Comparison of ENCODE assay signal across 11 mouse cellular contexts in the genomic region with DNA sequence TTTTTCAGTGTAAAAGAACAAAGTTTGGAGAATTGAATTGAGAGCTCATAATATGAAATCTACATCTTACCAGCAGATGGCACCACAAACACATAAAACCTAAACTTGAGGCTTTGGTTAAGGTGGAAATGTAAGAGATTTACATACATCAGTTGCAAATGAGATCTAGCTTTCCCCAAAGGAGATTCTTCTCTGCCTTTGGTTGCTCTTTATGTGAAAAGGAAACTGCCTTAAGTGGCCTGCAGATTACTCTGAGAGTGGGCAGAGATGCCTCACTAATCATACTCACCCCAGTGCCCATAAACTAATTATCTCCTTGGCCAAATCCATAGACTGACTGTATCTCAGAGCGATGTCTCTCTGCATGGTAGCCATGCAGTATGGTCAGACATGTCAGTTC. TPM values are rescaled to one million over a fixed set of nuclear protein-coding genes. Genes with fewer than 3 reads are reported as not detected.
DNase-seq lines count a peak whose midpoint lies in the region; ATAC-seq lines count a peak whose summit lies in the region.
"Had no signal": no experiment of that assay in that cellular context is flagged by ENCODE, and none has a peak within 500 bp of the region (broad histone marks: within the 10 kb centered on the region; RNA-seq: fewer than 3 reads in every experiment).

No protein-coding gene starts in this region.

- peak; percentile 10 for DNase-seq in adrenal gland, postnatal 10 days
- no peak for DNase-seq in adrenal gland, postnatal 4 days (ENCODE audit: low spot score in 2 of 2)
- DNase-seq in liver, embryonic 11.5 days (ENCODE audit: low spot score) = no peak
- peak; percentile 73 for DNase-seq in embryo, embryonic 10.5 days (ENCODE audit: low spot score)
- DNase-seq in midbrain, embryonic 14.5 days = peak; percentile 92
- no peak for DNase-seq in adrenal gland, postnatal 25 days

- H3K9me3 ChIP-seq in liver, embryonic 11.5 days (ENCODE audit: control insufficient read depth, low read length) = no peaks in the 10 kb centered on the region
- no peaks in the 10 kb centered on the region for H3K9me3 ChIP-seq in liver, embryonic 12.5 days (replicated peaks)
- H3K9me3 ChIP-seq in midbrain, embryonic 14.5 days (ENCODE audit: control insufficient read depth, low read length) = no peaks in the 10 kb centered on the region
- H3K9me3 ChIP-seq: lung, embryonic 15.5 days had no signal

- H3K4me1 ChIP-seq in liver, embryonic 11.5 days (replicated peaks; ENCODE audit: control insufficient read depth, insufficient read depth, low read length) = no peaks in the 10 kb centered on the region
- no peaks in the 10 kb centered on the region for H3K4me1 ChIP-seq in liver, embryonic 12.5 days
- H3K4me1 ChIP-seq in midbrain, embryonic 14.5 days (ENCODE audit: control insufficient read depth, insufficient read depth, low read length) = 0 out of 2 replicates have a peak, but pooled peaks cover 3% of the 10 kb centered on the region
- H3K4me1 ChIP-seq: lung, embryonic 15.5 days had no signal

- H3K27ac ChIP-seq in liver, embryonic 11.5 days (ENCODE audit: low read depth, low read length) = no peak overlapping the region
- H3K27ac ChIP-seq in liver, embryonic 12.5 days = no peak overlapping the region
- peak overlapping the region; percentile 9; the same call in 1 of the 2 replicates for H3K27ac ChIP-seq in midbrain, embryonic 14.5 days (replicated peaks; ENCODE audit: low read depth, low read length)
- H3K27ac ChIP-seq: lung, embryonic 15.5 days had no signal

- 89% methylated on average over 1 of the region's 1 CpGs for WGBS in liver, embryonic 11.5 days
- WGBS in liver, embryonic 12.5 days (ENCODE audit: insufficient replicate concordance) = 62% methylated on average over 1 of the region's 1 CpGs
- WGBS in midbrain, embryonic 14.5 days = 59% methylated on average over 1 of the region's 1 CpGs

- H3K27me3 ChIP-seq in liver, embryonic 11.5 days (replicated peaks; ENCODE audit: control insufficient read depth, insufficient read depth, low read length) = no peaks in the 10 kb centered on the region
- no peaks in the 10 kb centered on the region for H3K27me3 ChIP-seq in liver, embryonic 12.5 days (replicated peaks)
- H3K27me3 ChIP-seq in midbrain, embryonic 14.5 days (ENCODE audit: control insufficient read depth, insufficient read depth, low read length) = no peaks in the 10 kb centered on the region
- H3K27me3 ChIP-seq: lung, embryonic 15.5 days had no signal

- no peak overlapping the region for H3K4me3 ChIP-seq in liver, embryonic 11.5 days (ENCODE audit: low read depth, low read length)
- H3K4me3 ChIP-seq in liver, embryonic 12.5 days = no peak overlapping the region
- no peak overlapping the region for H3K4me3 ChIP-seq in midbrain, embryonic 14.5 days (replicated peaks; ENCODE audit: low read depth, low read length)
- H3K4me3 ChIP-seq: lung, embryonic 15.5 days had no signal

- no peak overlapping the region for H3K9ac ChIP-seq in liver, embryonic 11.5 days (ENCODE audit: low read depth, low read length)
- H3K9ac ChIP-seq in liver, embryonic 12.5 days = no peak overlapping the region
- no peak overlapping the region for H3K9ac ChIP-seq in midbrain, embryonic 14.5 days (replicated peaks; ENCODE audit: low read length)
- H3K9ac ChIP-seq: lung, embryonic 15.5 days had no signal

- no peaks in the 10 kb centered on the region for H3K36me3 ChIP-seq in liver, embryonic 11.5 days (ENCODE audit: control insufficient read depth, insufficient read depth, low read length)
- H3K36me3 ChIP-seq in liver, embryonic 12.5 days = no peaks in the 10 kb centered on the region
- no peaks in the 10 kb centered on the region for H3K36me3 ChIP-seq in midbrain, embryonic 14.5 days (ENCODE audit: control insufficient read depth, insufficient read depth, low read length)
- H3K36me3 ChIP-seq: lung, embryonic 15.5 days had no signal

- 0 out of 2 replicates have a peak, but pooled peaks have one; percentile 8 for ATAC-seq in liver, embryonic 11.5 days (replicated peaks; ENCODE audit: low FRiP score)
- ATAC-seq in liver, embryonic 12.5 days = no peak
- peak; percentile 51; the same call in 1 of the 2 replicates for ATAC-seq in midbrain, embryonic 14.5 days (ENCODE audit: low FRiP score, low TSS enrichment)
- no peak for ATAC-seq in inflammation-experienced regulatory T-cells, adult 6 months

- no peak overlapping the region for H3K4me2 ChIP-seq in liver, embryonic 11.5 days
- no peak overlapping the region for H3K4me2 ChIP-seq in liver, embryonic 12.5 days
- no peak overlapping the region for H3K4me2 ChIP-seq in midbrain, embryonic 14.5 days (ENCODE audit: low read length)
- H3K4me2 ChIP-seq: lung, embryonic 15.5 days had no signal

RNA-seq across cellular contexts. Expression of gene Otor, which starts 35.6 kb away (rescaled TPM):
- total RNA-seq in adrenal gland, postnatal 10 days (2021) = not detected
- total RNA-seq in adrenal gland, postnatal 4 days (2021) = not detected
- polyA plus RNA-seq in liver, embryonic 11.5 days (2014; fragmentation: Nextera tagmentation; extraction: Ambion mirVana) = 0.71 and 1.4 TPM in 2 replicates
- polyA plus RNA-seq in liver, embryonic 12.5 days (2016; fragmentation: Nextera tagmentation; extraction: Ambion mirVana) = 0.28 and 0.30 TPM in 2 replicates
- polyA plus RNA-seq in midbrain, embryonic 14.5 days (2014; fragmentation: Nextera tagmentation; extraction: Ambion mirVana) = 1.8 and 4.8 TPM in 2 replicates
- not detected in 2 replicates for total RNA-seq in adrenal gland, postnatal 25 days (2021)
- polyA plus RNA-seq in inflammation-experienced regulatory T-cells, adult 6 months (2017; shearing (Covaris generic)) = not detected
- polyA plus RNA-seq: C2C12; frontal cortex, adult 2 months had no signal

RNA-seq across cellular contexts. Expression of gene Snrpb2, which starts 51.0 kb away (rescaled TPM):
- 10 to 100 TPM; 41.4 to 48.3 TPM for total RNA-seq in adrenal gland, postnatal 10 days (2021)
- 10 to 100 TPM; 64.6 to 65.3 TPM for total RNA-seq in adrenal gland, postnatal 4 days (2021)
- 93.0 and 108 TPM in 2 replicates for polyA plus RNA-seq in liver, embryonic 11.5 days (2014; fragmentation: Nextera tagmentation; extraction: Ambion mirVana)
- 47.8 and 48.7 TPM in 2 replicates for polyA plus RNA-seq in liver, embryonic 12.5 days (2016; fragmentation: Nextera tagmentation; extraction: Ambion mirVana)
- 56.8 and 71.0 TPM in 2 replicates for polyA plus RNA-seq in midbrain, embryonic 14.5 days (2014; fragmentation: Nextera tagmentation; extraction: Ambion mirVana)
- total RNA-seq in adrenal gland, postnatal 25 days (2021) = 44.4 and 47.1 TPM in 2 replicates
- polyA plus RNA-seq in inflammation-experienced regulatory T-cells, adult 6 months (2017; shearing (Covaris generic)) = 100 to 1,000 TPM in 2 of 3 experiments, 10 to 100 TPM in 1; 75.2 to 133 (median 101) TPM

Comparison
In these comparisons a context has a peak if more than half of its experiments do, and no peak if none do; other contexts are left out.
1. DNase-seq: peak in adrenal gland, postnatal 10 days (single experiment), embryo, embryonic 10.5 days (single experiment) and midbrain, embryonic 14.5 days (single experiment); none in adrenal gland, postnatal 4 days (0 of 2), liver, embryonic 11.5 days (single experiment) and adrenal gland, postnatal 25 days (single experiment).
2. ATAC-seq: peak in liver, embryonic 11.5 days (single experiment) and midbrain, embryonic 14.5 days (single experiment); none in liver, embryonic 12.5 days (single experiment) and inflammation-experienced regulatory T-cells, adult 6 months (single experiment).